Mouse (Mus musculus): ENCODE data around the gene Myh4.

GRCm38 (mm10) chr11:67199321-67199720, 38.5 kb upstream of the Myh4 start:
- no peak for TF ChIP-seq CTCF (IDR thresholded peaks at IDR 0.05; ENCODE audit: low read depth, low read length)
- TF ChIP-seq POLR2A (IDR thresholded peaks at IDR 0.05; ENCODE audit: borderline replicate concordance, low read depth, low read length): no peak
